ENCODE assay signal across 13 mouse cellular contexts in the genomic region with DNA sequence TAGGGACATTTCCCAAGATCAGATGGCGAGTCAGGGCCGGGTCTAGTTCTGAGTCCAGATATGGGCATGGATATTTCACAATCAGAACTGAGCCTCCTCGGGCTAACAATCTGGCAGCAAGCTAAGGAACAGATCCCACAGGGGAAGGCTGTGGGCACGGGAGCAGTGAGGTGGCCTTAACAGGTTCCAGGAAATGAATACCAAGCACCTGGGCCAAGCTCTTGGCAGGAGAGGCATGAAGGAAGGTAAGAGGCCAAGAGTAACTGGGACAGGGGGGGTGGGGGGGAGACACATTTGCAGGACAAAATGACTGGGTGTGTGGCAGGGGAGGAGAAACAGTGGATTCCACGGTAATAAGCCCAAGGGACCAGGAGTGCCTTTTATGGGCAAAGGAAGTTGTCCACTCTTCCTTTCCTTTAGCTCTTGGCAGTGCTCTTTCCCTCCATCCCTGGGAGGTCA.
DNase-seq lines count a peak whose midpoint lies in the region; ATAC-seq and TF ChIP-seq lines count a peak whose summit lies in the region.
"Had no signal": no experiment of that assay in that cellular context is flagged by ENCODE, and none has a peak within 500 bp of the region (broad histone marks: within the 10 kb centered on the region; RNA-seq: fewer than 3 reads in every experiment).

No protein-coding gene starts in this region.

- no peak overlapping the region for H3K4me2 ChIP-seq in myocyte (ENCODE audit: low read depth)
- H3K4me2 ChIP-seq: forebrain, embryonic 13.5 days had no signal

- no peak for TF ChIP-seq POLR2A in myocyte (IDR thresholded peaks at IDR 0.05; ENCODE audit: insufficient read length, low read depth)

- peak; percentile 37 for DNase-seq in gastrocnemius, adult 18-20 months (ENCODE audit: low spot score)
- DNase-seq in gastrocnemius, postnatal 4 days (ENCODE audit: low spot score in 2 of 2) = no peak
- peak; percentile 23 for DNase-seq in lung, postnatal 36 days
- no peak for DNase-seq in lung, postnatal 14 days
- peak; percentile 60 to 65 for DNase-seq in cerebellum, postnatal 10 days
- DNase-seq in heart, postnatal 10 days = no peak
- DNase-seq: liver; thymus, postnatal 4 days had no signal

- H3K79me2 ChIP-seq in myocyte (ENCODE audit: control insufficient read depth, insufficient read depth) = no peaks in the 10 kb centered on the region

- no peaks in the 10 kb centered on the region for H3K27me3 ChIP-seq in myocyte (ENCODE audit: control insufficient read depth, insufficient read depth, insufficient read length)
- H3K27me3 ChIP-seq: forebrain, embryonic 13.5 days had no signal

- no peak overlapping the region for H3K4me3 ChIP-seq in myocyte
- H3K4me3 ChIP-seq: forebrain, embryonic 13.5 days; heart, embryonic 10.5 days; left cerebral cortex, adult 2 months had no signal

- H3K36me3 ChIP-seq in myocyte (ENCODE audit: control insufficient read depth, insufficient read depth) = no peaks in the 10 kb centered on the region
- H3K36me3 ChIP-seq: heart, embryonic 10.5 days had no signal

- no peak for ATAC-seq in inflammation-experienced regulatory T-cells, adult 6 months
- ATAC-seq: forebrain, embryonic 13.5 days had no signal

- intact Hi-C loops in heart, postnatal 10 days (cut with DNase I) = no loop called here

- H3ac ChIP-seq in myocyte (ENCODE audit: control insufficient read depth, insufficient read length) = no peak overlapping the region

TF ChIP-seq in myocyte, 11 proteins besides CTCF, POLR2A, EP300 and RAD21:
- TF ChIP-seq MYOG (IDR thresholded peaks at IDR 0.05; ENCODE audit: control insufficient read depth in 1 of 3, insufficient read depth in 1 of 3, insufficient read length in 2 of 3, low read depth in 2 of 3) = no peak
- TF ChIP-seq SRF (IDR thresholded peaks at IDR 0.05; ENCODE audit: control insufficient read depth, insufficient read length, low read depth) = peak; percentile 88
TF ChIP-seq in myocyte: peak in this region for 1.

Comparison
In these comparisons a context has a peak if more than half of its experiments do, and no peak if none do; other contexts are left out.
1. DNase-seq: peak in gastrocnemius, adult 18-20 months (single experiment), lung, postnatal 36 days (single experiment) and cerebellum, postnatal 10 days (2 of 2); none in gastrocnemius, postnatal 4 days (0 of 2), lung, postnatal 14 days (single experiment) and heart, postnatal 10 days (0 of 2).